Mouse (Mus musculus) olfactory bulb, adult 2 months (tissue): ENCODE data around the gene Zfp704.
"Not testable (repeated sequence)": the region's sequence is repeated elsewhere in the genome, so short reads cannot be mapped to it uniquely, and the experiment has no call there.

ENCODE experiments used
- CTCF ChIP-seq: fragments of 200-500 bp; IDR thresholded peaks from 2 replicates; pipeline ENCODE4 v1.5.1; 2012; ENCODE audit warnings: low read depth, mild to moderate bottlenecking, low read length, moderate library complexity; ENCODE audit not compliant: insufficient read depth
- POLR2A ChIP-seq: fragments of 200-500 bp; IDR thresholded peaks from 2 replicates; pipeline ENCODE4 v1.6.1; 2012; ENCODE audit warnings: mild to moderate bottlenecking, low read depth, low read length, moderate library complexity; ENCODE audit not compliant: insufficient read depth

DNA sequence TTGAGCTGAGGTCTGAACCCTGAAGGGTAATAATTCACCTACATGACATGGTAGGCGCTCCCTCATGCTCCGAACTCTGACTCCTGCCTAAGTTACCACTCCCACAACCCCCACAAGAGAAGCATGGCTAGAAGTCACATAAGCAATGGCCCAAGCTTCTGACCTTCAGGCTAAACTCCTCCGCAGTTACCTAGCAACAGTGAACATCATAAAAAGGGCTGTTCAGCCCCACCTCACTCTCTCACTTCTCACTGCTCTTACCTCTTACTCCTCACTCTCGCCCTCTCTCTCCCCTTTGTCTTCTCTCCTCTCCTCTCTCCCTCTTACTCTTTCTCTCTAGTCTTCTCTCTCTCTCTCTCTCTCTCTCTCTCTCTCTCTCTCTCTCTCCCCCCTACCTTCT lies 40.2 kb downstream of the Zfp704 start:
- not testable (repeated sequence) for TF ChIP-seq CTCF, POLR2A
